Mouse (Mus musculus): ENCODE data around the gene Klhl20.

DNA sequence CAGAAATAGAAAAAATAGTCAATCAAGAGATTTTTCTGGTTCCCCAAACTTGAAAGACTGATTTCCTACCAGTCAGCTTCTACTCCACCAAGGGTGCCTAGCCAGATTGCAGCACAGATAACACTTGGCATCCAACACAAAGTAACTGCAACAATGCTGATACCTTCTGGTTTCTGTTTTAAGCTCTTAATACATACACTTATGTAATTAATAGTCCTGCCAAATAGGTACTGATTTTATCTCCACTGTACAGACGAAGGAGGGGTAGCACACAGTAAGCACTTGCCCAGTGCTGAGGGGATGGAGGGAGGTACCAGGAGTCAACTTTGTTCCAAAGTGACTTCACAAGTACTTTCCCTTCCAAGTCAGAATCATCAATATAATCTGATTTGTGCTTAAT lies 27.5 kb downstream of the Klhl20 start:
- no peak for TF ChIP-seq CTCF (IDR thresholded peaks at IDR 0.05; ENCODE audit: low read depth, low read length)
- TF ChIP-seq EP300 (IDR thresholded peaks at IDR 0.05; ENCODE audit: insufficient read depth, low read depth, low read length) = no peak

Data from ES-Bruce4 (cell line).